Mouse (Mus musculus): ENCODE measurements around the gene Rxra. TPM values are rescaled to one million over a fixed set of nuclear protein-coding genes. Genes with fewer than 3 reads are reported as not detected.

The Rxra gene
- polyA plus RNA-seq, 1 experiment from 2014 or later = 4.2 TPM

DNA sequence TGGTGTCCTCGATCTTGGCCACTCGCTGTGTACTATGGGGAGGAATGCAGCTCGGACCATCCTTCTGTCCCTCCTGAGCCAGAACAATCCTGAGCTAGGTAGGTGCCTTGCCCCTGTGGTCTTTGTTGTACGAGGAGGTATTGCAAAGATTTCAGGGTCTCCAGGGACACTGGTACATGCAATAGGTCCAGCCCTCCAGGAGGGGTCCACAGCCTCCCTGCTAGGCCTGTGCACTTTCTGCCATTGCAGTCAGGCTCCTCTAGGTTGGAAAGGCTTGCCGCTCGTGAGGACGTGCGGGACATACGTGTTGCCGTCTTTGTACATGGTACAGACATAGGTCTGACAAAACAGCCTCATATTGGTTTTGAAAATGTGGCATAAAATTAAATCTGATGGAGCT lies 98.8 kb downstream of the Rxra start:
- Histone ChIP-seq H3K4me2 (no peak overlapping the region), H3K4me3 (ENCODE audit: low read depth, low read length) (no peak overlapping the region), H3K27me3 (ENCODE audit: control insufficient read depth, insufficient read depth, low read length) (no peaks in the 10 kb centered on the region), H3K9me3 (replicated peaks; ENCODE audit: control insufficient read depth, low read length) (no peaks in the 10 kb centered on the region), H3K36me3 (ENCODE audit: control insufficient read depth, insufficient read depth, low read length) (no peaks in the 10 kb centered on the region), H3K27ac (ENCODE audit: low read depth, low read length) (no peak overlapping the region), H3K4me1 (ENCODE audit: control insufficient read depth, insufficient read depth, low read length) (peaks cover 16% of the 10 kb centered on the region), H3K9ac (ENCODE audit: low read depth, low read length) (no peak overlapping the region)
- no peak for ATAC-seq (replicated peaks; ENCODE audit: insufficient number of reproducible peaks, low FRiP score, low TSS enrichment)
- WGBS (ENCODE audit: insufficient replicate concordance) = 87% methylated on average over 10 of the region's 10 CpGs

DNA sequence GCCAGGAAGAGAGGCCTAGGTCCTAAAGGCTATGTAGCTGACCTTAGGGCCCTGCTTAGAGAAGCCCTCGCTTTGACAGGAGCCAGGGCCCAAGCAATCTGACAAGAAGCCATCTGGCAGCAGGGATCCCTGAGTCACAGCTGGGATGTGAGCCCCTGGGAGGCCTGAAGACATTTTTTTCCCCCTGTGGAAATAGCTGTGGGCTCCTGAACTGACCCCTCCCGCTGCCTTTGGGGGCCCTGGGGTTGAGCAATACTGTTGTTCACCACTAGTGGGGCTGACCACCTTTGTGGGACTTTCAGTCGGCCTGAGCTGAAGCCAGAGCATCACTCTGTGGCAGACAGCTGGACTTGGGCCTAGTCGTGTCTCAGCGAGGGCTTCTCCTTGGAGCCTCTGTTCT lies 99.4 kb downstream of the Rxra start:
- no peak overlapping the region for H3K27ac ChIP-seq (ENCODE audit: low read depth, low read length)
- H3K9ac ChIP-seq (ENCODE audit: low read depth, low read length) = no peak overlapping the region
- no peak overlapping the region for H3K4me3 ChIP-seq (ENCODE audit: low read depth, low read length)
- H3K36me3 ChIP-seq (ENCODE audit: control insufficient read depth, insufficient read depth, low read length) = no peaks in the 10 kb centered on the region
- H3K9me3 ChIP-seq (replicated peaks; ENCODE audit: control insufficient read depth, low read length) = no peaks in the 10 kb centered on the region
- H3K4me2 ChIP-seq = no peak overlapping the region
- 41% methylated on average over 5 of the region's 5 CpGs for WGBS (ENCODE audit: insufficient replicate concordance)
- H3K27me3 ChIP-seq (ENCODE audit: control insufficient read depth, insufficient read depth, low read length) = no peaks in the 10 kb centered on the region
- H3K4me1 ChIP-seq (ENCODE audit: control insufficient read depth, insufficient read depth, low read length) = peaks cover 13% of the 10 kb centered on the region
- ATAC-seq (replicated peaks; ENCODE audit: insufficient number of reproducible peaks, low FRiP score, low TSS enrichment) = no peak

DNA sequence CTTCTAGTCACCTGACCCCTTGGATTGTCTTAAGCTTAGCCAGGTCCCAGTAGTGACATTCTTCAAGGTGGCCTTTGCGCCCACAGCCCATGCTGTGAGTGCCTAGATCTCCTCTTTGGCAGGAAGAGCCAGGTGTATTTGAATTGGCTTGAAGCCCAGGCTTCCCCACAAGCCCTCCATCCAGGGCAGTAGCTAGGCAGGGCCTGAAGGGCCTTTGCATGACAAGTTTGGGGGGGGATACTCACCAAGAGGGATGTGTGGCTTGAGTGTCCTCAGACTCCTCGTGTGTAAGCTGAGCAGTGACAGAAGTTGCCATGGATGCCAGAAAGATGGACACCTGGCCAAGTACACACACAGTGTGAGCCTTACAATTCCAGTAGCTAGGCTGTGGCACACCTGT lies 101.5 kb downstream of the Rxra start:
- peaks cover 10% of the 10 kb centered on the region for H3K4me1 ChIP-seq (ENCODE audit: control insufficient read depth, insufficient read depth, low read length)
- 77% methylated on average over 2 of the region's 2 CpGs for WGBS (ENCODE audit: insufficient replicate concordance)
- ATAC-seq (replicated peaks; ENCODE audit: insufficient number of reproducible peaks, low FRiP score, low TSS enrichment) = no peak

DNA sequence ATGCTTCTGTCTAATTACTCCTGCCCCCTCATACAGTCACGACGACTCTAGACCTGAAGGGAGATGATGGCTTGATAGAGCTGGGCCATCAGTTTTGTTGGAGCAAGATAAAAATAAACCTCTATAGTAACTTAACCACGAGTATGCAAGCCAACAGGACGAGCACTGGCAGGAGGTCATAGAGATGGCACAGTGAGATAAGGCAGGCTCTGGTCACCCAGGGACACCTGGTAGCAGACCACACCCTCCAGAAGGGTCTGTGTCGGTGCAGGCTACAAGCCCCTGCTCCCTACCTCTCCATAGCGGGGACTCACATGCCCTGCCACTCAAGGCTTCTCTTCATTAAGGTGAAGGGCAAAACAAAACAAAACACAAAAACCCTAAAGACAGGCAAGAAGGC lies 102.0 kb downstream of the Rxra start:
- Histone ChIP-seq H3K27ac (ENCODE audit: low read depth, low read length) (no peak overlapping the region), H3K4me3 (ENCODE audit: low read depth, low read length) (no peak overlapping the region), H3K9ac (ENCODE audit: low read depth, low read length) (no peak overlapping the region), H3K36me3 (ENCODE audit: control insufficient read depth, insufficient read depth, low read length) (no peaks in the 10 kb centered on the region), H3K9me3 (replicated peaks; ENCODE audit: control insufficient read depth, low read length) (no peaks in the 10 kb centered on the region), H3K27me3 (ENCODE audit: control insufficient read depth, insufficient read depth, low read length) (no peaks in the 10 kb centered on the region), H3K4me1 (ENCODE audit: control insufficient read depth, insufficient read depth, low read length) (peaks cover 10% of the 10 kb centered on the region), H3K4me2 (no peak overlapping the region)
- no peak for ATAC-seq (replicated peaks; ENCODE audit: insufficient number of reproducible peaks, low FRiP score, low TSS enrichment)
- WGBS (ENCODE audit: insufficient replicate concordance) = 57% methylated on average over 6 of the region's 6 CpGs

More for the DNA sequence above, 101.5 kb downstream of the Rxra start:
- Histone ChIP-seq H3K4me3 (ENCODE audit: low read depth, low read length) (no peak overlapping the region), H3K36me3 (ENCODE audit: control insufficient read depth, insufficient read depth, low read length) (no peaks in the 10 kb centered on the region), H3K27me3 (ENCODE audit: control insufficient read depth, insufficient read depth, low read length) (no peaks in the 10 kb centered on the region), H3K4me2 (no peak overlapping the region), H3K27ac (ENCODE audit: low read depth, low read length) (no peak overlapping the region), H3K9ac (ENCODE audit: low read depth, low read length) (no peak overlapping the region), H3K9me3 (replicated peaks; ENCODE audit: control insufficient read depth, low read length) (no peaks in the 10 kb centered on the region)

DNA sequence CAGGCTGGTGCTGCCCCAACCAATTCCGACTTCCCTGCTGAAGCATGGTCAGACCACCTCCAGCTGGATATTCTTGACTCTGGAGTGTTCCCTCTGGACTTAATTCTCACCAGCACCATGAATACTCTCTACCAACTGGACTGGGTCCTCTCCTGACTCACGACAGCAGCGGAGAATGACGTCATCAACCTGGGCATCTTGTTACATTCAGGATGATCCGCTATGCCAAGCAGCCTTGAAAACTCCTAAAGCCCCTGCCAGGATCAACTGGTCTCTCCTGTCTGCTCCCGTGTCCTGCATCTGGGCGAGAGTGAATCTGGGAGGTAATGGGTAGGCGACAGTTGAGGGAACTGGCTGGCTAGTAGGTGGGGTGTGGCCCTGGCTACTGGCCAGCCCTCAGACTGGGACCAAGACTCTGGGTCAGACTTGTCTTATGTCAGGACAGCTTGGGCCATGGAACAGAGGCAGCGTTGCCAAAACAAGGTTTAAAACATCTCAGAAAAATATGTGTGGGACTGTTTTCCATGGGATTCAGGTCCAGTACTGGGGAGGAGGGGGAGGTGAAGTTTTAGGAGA lies 103.1 kb downstream of the Rxra start:
- ATAC-seq (replicated peaks; ENCODE audit: insufficient number of reproducible peaks, low FRiP score, low TSS enrichment) = no peak
- Histone ChIP-seq H3K4me3 (ENCODE audit: low read depth, low read length) (no peak overlapping the region), H3K27ac (ENCODE audit: low read depth, low read length) (no peak overlapping the region), H3K9ac (ENCODE audit: low read depth, low read length) (no peak overlapping the region), H3K4me1 (ENCODE audit: control insufficient read depth, insufficient read depth, low read length) (peaks cover 4% of the 10 kb centered on the region), H3K27me3 (ENCODE audit: control insufficient read depth, insufficient read depth, low read length) (no peaks in the 10 kb centered on the region), H3K36me3 (ENCODE audit: control insufficient read depth, insufficient read depth, low read length) (no peaks in the 10 kb centered on the region), H3K4me2 (no peak overlapping the region), H3K9me3 (replicated peaks; ENCODE audit: control insufficient read depth, low read length) (no peaks in the 10 kb centered on the region)
- WGBS (ENCODE audit: insufficient replicate concordance) = 80% methylated on average over 9 of the region's 9 CpGs

DNA sequence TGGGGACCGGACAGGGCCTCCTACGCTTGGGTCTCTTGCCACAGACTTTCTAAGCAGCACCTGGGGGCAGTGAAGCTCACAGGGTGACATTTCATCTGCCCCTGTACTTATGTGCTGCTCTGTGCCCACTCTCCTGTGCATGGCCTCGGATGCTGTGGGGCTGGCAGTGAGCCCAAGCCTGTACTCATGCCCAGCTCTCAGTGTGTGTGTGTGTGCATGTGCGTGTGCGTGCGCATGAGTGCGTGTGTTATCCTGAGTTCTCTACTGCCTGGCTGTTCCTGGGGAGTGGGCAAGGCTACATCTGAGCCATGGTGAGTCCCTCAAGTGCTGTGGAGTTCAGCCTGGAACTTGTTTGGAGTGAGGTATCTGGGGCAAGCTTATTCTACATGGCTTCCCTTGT lies 103.9 kb downstream of the Rxra start:
- H3K4me1 ChIP-seq (ENCODE audit: control insufficient read depth, insufficient read depth, low read length) = no peaks in the 10 kb centered on the region; the same call in 1 of the 2 replicates
- WGBS (ENCODE audit: insufficient replicate concordance) = 89% methylated on average over 7 of the region's 7 CpGs
- H3K4me2 ChIP-seq = no peak overlapping the region
- no peak overlapping the region for H3K27ac ChIP-seq (ENCODE audit: low read depth, low read length)
- ATAC-seq (replicated peaks; ENCODE audit: insufficient number of reproducible peaks, low FRiP score, low TSS enrichment) = no peak
- no peaks in the 10 kb centered on the region for H3K27me3 ChIP-seq (ENCODE audit: control insufficient read depth, insufficient read depth, low read length)
- no peaks in the 10 kb centered on the region for H3K9me3 ChIP-seq (replicated peaks; ENCODE audit: control insufficient read depth, low read length)
- no peak overlapping the region for H3K4me3 ChIP-seq (ENCODE audit: low read depth, low read length)
- no peaks in the 10 kb centered on the region for H3K36me3 ChIP-seq (ENCODE audit: control insufficient read depth, insufficient read depth, low read length)
- H3K9ac ChIP-seq (ENCODE audit: low read depth, low read length) = no peak overlapping the region

DNA sequence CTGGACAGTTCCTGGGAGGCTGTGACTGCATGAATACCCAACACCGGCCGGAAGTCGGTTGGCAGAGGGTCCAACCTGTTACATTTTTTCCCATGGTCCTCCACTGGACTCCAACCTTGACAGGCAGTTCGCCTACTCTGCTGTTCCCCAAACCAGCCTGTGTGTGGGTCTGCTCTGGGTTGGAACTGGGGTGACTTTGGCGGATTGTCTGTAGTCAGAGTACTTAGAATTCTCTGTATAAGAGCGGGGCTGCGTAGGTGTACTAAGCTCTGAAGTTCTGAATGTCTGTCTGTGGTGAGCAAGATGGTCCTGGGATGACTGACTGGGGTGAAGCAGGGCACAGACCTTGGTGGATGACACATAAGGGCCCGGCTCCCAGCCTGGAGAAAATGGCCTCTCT lies 109.1 kb downstream of the Rxra start:
- H3K4me1 ChIP-seq (ENCODE audit: control insufficient read depth, insufficient read depth, low read length) = no peaks in the 10 kb centered on the region
- ATAC-seq (replicated peaks; ENCODE audit: insufficient number of reproducible peaks, low FRiP score, low TSS enrichment) = no peak
- no peaks in the 10 kb centered on the region for H3K36me3 ChIP-seq (ENCODE audit: control insufficient read depth, insufficient read depth, low read length)
- H3K4me3 ChIP-seq (ENCODE audit: low read depth, low read length) = no peak overlapping the region
- H3K9me3 ChIP-seq (replicated peaks; ENCODE audit: control insufficient read depth, low read length) = no peaks in the 10 kb centered on the region
- H3K27me3 ChIP-seq (ENCODE audit: control insufficient read depth, insufficient read depth, low read length) = no peaks in the 10 kb centered on the region
- H3K9ac ChIP-seq (ENCODE audit: low read depth, low read length) = no peak overlapping the region
- no peak overlapping the region for H3K4me2 ChIP-seq
- no peak overlapping the region for H3K27ac ChIP-seq (ENCODE audit: low read depth, low read length)
- 86% methylated on average over 8 of the region's 8 CpGs for WGBS (ENCODE audit: insufficient replicate concordance)

DNA sequence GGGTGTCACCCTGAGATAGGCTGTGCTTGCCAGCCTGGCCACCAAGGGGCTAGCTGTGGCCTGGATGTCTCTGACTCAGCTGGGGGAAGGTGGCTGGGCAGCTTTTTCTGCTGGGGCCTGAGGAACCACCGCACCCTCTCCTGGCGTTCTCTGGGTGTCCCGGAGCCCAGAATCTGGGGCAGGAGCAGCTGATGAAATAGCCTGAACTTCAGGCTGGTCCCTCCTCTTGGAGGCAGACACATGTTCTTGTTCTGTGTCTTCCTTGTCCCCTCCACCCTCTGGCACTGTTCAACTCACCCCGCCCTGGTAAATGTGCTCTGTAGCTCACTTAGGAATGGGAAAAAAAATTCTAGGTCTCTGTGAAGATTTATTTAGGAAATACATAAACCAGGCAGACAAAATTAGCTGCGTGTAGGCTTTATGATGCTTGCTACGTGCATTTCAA lies 109.8 kb downstream of the Rxra start:
- Histone ChIP-seq H3K27me3 (ENCODE audit: control insufficient read depth, insufficient read depth, low read length) (no peaks in the 10 kb centered on the region), H3K9me3 (replicated peaks; ENCODE audit: control insufficient read depth, low read length) (no peaks in the 10 kb centered on the region), H3K4me3 (ENCODE audit: low read depth, low read length) (no peak overlapping the region), H3K4me1 (ENCODE audit: control insufficient read depth, insufficient read depth, low read length) (no peaks in the 10 kb centered on the region), H3K4me2 (no peak overlapping the region), H3K27ac (ENCODE audit: low read depth, low read length) (no peak overlapping the region), H3K9ac (ENCODE audit: low read depth, low read length) (no peak overlapping the region), H3K36me3 (ENCODE audit: control insufficient read depth, insufficient read depth, low read length) (no peaks in the 10 kb centered on the region)
- WGBS (ENCODE audit: insufficient replicate concordance) = 83% methylated on average over 6 of the region's 6 CpGs
- ATAC-seq (replicated peaks; ENCODE audit: insufficient number of reproducible peaks, low FRiP score, low TSS enrichment) = no peak

DNA sequence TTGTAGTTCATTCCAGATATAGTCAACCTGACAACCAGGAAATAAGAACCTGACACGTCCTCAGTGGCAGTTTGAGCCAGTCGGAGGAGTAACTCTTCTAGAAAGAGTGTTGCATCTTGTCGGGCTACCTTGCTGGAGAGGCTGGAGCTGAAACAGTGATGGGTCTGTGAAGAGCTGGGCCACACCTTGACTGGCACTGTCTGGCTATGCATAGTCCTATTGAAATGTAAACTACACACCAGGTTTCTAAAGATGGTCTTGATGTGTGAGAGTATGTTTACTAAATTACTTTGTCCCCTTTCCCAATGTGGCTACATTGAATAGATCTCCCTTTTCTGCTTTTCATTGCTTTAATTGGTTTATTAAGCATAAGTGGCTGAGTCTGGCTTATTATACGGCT lies 115.3 kb downstream of the Rxra start:
- WGBS (ENCODE audit: insufficient replicate concordance) = 79% methylated on average over 4 of the region's 4 CpGs
- H3K36me3 ChIP-seq (ENCODE audit: control insufficient read depth, insufficient read depth, low read length) = no peaks in the 10 kb centered on the region
- no peak for ATAC-seq (replicated peaks; ENCODE audit: insufficient number of reproducible peaks, low FRiP score, low TSS enrichment)

More for the DNA sequence above, 115.3 kb downstream of the Rxra start:
- H3K9ac ChIP-seq (ENCODE audit: low read depth, low read length) = no peak overlapping the region
- H3K27ac ChIP-seq (ENCODE audit: low read depth, low read length) = no peak overlapping the region
- no peaks in the 10 kb centered on the region for H3K9me3 ChIP-seq (replicated peaks; ENCODE audit: control insufficient read depth, low read length)
- no peaks in the 10 kb centered on the region for H3K27me3 ChIP-seq (ENCODE audit: control insufficient read depth, insufficient read depth, low read length)
- H3K4me1 ChIP-seq (ENCODE audit: control insufficient read depth, insufficient read depth, low read length) = no peaks in the 10 kb centered on the region
- H3K4me2 ChIP-seq = no peak overlapping the region
- H3K4me3 ChIP-seq (ENCODE audit: low read depth, low read length) = no peak overlapping the region
